Mouse (Mus musculus) lung, postnatal 0 days (tissue): ENCODE data around the gene Arl4a.

Experiments
- CTCF ChIP-seq: IDR thresholded peaks from 2 replicates; pipeline ENCODE4 v1.5.1; 2016; ENCODE audit warnings: antibody characterized with exemption, mild to moderate bottlenecking
- EP300 ChIP-seq: IDR thresholded peaks from 2 replicates; pipeline ENCODE4 v1.6.1; 2016; ENCODE audit warnings: antibody characterized with exemption, mild to moderate bottlenecking, control low read depth

DNA sequence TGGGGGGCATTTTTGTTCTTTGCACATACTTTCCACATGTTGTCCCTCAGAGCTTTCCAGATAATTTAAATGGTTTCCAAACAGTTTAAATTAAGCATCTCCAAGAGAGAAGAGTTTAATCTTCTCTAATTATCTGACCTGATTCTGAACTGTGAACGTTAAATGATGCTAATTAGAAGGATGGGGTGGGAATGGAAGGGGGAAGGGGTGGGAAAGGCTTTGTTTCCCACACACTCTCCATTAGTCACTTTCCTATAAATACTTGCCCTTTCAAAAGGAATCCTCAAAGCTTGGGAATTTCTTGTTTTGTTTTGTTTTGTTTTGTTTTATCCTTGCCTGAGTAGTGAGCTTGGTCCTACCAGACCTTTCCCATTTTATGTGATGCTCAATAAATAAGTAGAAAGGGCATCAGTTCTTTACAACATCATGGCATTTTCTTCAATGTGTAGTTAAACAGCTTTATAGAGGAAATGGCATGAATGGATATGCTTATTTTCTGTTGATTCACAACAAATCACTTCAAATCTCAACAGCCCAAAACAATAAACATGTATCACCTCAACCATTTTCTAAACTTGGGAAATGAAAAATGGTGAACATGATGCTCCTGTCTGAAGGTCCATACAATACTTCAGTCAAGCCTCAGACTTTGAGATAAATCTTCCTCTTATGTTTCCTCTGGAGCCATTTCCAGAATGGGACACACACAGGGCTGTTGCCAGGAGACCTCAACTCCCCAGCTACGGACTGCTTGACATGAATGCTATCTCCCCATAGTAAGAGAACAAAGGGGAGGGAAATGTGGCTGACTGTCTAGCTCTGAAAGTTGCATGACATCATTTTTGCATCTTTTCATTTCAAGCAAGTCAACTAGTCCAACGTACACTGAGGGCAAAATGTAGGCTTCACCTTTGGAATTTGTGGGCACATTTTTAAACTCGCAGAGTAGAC, 46.7 kb downstream of the Arl4a start:
- TF ChIP-seq CTCF (no peak), EP300 (no peak)
